Mouse (Mus musculus) 416B (cell line): ENCODE data around the gene Zfp966.
"Not testable (repeated sequence)": the region's sequence is repeated elsewhere in the genome, so short reads cannot be mapped to it uniquely, and the experiment has no call there.

Experiments used
- DNase-seq: peaks from one replicate; pipeline ENCODE4 v3.0.0; 2011; ENCODE audit warnings: low read depth

Zfp966 gene

GRCm38 (mm10) chr2:175931000-175931399 lies at the start of gene Zfp966:
TSS of gene Zfp966 (minus strand) at chr2:175931100.
- not testable (repeated sequence) for DNase-seq

- not testable (repeated sequence) for DNase-seq
These were observed 34.1 kb upstream of the Zfp966 start, which contains the start of gene Gm2026 for GRCm38 (mm10) chr2:175965031-175965430. TSS of gene Gm2026 (plus strand) at chr2:175965331.

GRCm38 (mm10) chr2:175869024-175869423 lies 61.9 kb downstream of the Zfp966 start, which contains the start of gene Gm6710:
TSS of gene Gm6710 (plus strand) at chr2:175869219.
- DNase-seq = not testable (repeated sequence)
